Mouse (Mus musculus): Measurements from ENCODE around the gene Ube2e2.

DNA sequence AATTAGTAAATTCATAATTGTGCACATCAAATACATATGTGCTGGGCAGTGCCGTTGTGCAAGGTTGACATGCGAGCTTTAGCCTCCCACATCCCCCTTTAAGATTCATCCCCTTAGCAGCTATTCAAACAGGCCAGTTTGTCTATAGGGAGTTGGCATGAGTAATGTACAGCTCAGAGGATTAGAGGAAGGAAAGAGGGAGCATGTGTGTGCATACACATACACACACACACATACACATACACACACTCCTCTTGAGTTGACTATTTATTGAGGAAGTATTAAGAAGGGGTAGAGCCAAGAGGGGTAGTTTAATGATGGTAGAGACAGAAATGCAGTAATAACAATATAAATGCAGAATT is 339.5 kb downstream of the Ube2e2 start:
- no peak for TF ChIP-seq CTCF (IDR thresholded peaks at IDR 0.05; ENCODE audit: control insufficient read depth, insufficient read depth, low read length)
- no peak for TF ChIP-seq POLR2A (IDR thresholded peaks at IDR 0.05; ENCODE audit: borderline replicate concordance, control insufficient read depth, low read depth, low read length)

All from bone marrow, adult 2 months (tissue).